Mouse (Mus musculus): Measurements from ENCODE around the gene Usp34.

GRCm38 (mm10) chr11:23520473-23521205 is 213.9 kb downstream of the Usp34 start, which contains the start of gene 1700093K21Rik:
- TF ChIP-seq E2F4 (IDR thresholded peaks at IDR 0.05; ENCODE audit: insufficient replicate concordance, low read depth, low read length) (no peak), ZNF384 (IDR thresholded peaks at IDR 0.05; ENCODE audit: low read depth, low read length) (no peak), CTCF (conservative IDR thresholded peaks at IDR 0.05 in 1 of 2, IDR thresholded peaks at IDR 0.05 in 1 of 2; ENCODE audit: low read depth in 2 of 2, low read length in 2 of 2) (no peak), ZMIZ1 (IDR thresholded peaks at IDR 0.05; ENCODE audit: low read depth, low read length) (no peak), HCFC1 (IDR thresholded peaks at IDR 0.05; ENCODE audit: low read depth, low read length) (no peak), TBP (conservative IDR thresholded peaks at IDR 0.05; ENCODE audit: low read depth, low read length) (no peak)
